Mouse (Mus musculus): ENCODE results near the gene Gas7.

DNA sequence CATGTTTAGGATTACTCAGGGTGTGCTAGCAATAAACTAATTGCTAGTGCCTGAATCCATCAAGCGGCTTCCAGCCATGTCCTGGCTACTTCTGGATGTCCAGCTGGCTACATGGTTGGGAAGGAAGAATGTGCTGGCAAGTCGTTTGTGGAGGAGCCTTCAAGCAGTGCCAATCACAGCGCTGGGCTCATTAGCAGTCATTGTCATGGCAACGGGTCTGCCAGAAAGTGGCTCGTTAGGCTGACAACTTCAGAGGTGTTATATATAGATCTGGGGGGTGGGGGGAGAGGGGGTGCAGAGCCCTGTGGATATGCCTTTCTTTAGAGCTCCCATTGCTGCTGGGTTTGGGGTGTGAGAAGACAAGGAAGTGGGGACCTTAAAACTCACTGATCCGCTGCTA is 141.0 kb downstream of the Gas7 start:
- TF ChIP-seq CTCF (IDR thresholded peaks at IDR 0.05; ENCODE audit: control insufficient read depth, insufficient read depth, insufficient replicate concordance, low read depth, low read length) = no peak
- no peak for TF ChIP-seq POLR2A (IDR thresholded peaks at IDR 0.05; ENCODE audit: control insufficient read depth, low read depth, low read length)
